Mouse (Mus musculus) cerebellum, adult 2 months (tissue): ENCODE measurements around the gene Dbp.

ENCODE experiments used
- CTCF ChIP-seq: fragments of 200-500 bp; IDR thresholded peaks from 2 replicates; pipeline ENCODE4 v1.5.1; 2011; ENCODE audit warnings: low read depth, mild to moderate bottlenecking, control low read depth, low read length, moderate library complexity, borderline replicate concordance; ENCODE audit not compliant: insufficient read depth
- POLR2A ChIP-seq: fragments of 200-500 bp; IDR thresholded peaks from 2 replicates; pipeline ENCODE4 v1.6.1; 2011; ENCODE audit warnings: low read length, control low read depth, borderline replicate concordance; ENCODE audit not compliant: insufficient read depth

DNA sequence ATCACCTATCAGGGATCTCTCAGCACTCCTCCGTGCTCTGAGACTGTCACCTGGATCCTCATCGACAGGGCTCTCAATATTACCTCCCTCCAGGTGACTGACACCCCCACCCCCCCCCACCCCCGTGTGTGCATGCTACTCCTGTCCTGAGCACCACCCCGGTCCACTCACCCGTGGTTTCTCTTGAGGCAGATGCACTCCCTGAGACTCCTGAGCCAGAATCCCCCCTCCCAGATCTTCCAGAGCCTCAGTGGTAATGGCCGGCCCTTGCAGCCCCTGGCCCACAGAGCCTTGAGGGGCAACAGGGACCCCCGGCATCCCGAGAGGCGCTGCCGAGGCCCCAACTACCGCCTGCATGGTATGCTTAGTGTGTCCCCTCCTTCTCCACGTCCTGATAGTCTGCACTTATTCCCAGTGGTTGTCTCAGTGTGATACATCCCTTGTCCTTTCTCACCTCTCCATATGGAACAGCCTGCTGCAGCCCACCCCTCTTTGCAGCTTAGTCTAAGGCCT lies 1.3 kb upstream of the Dbp start:
- TF ChIP-seq CTCF: no peak
- TF ChIP-seq POLR2A: no peak
